Mouse (Mus musculus) adrenal gland, postnatal 25 days (tissue): ENCODE data around the gene Apol7e. TPM values are rescaled to one million over a fixed set of nuclear protein-coding genes. Genes with fewer than 3 reads are reported as not detected.
"Not testable (repeated sequence)": the region's sequence is repeated elsewhere in the genome, so short reads cannot be mapped to it uniquely, and the experiment has no call there.

Experiments used
- DNase-seq: peaks from one replicate; pipeline ENCODE4 v3.0.0; 2021; ENCODE audit warnings: mixed read lengths
- long read RNA-seq: library from polyadenylated mRNA; stranded (forward); transcript quantifications from one replicate; pipeline ENCODE4 v2.0.0, GENCODE M21; 2021
- total RNA-seq: library from RNA; stranded (reverse); gene quantifications from 2 replicates; pipeline ENCODE4 v1.2.3, GENCODE M21; 2021

Gene Apol7e
- total RNA-seq, result not detected in 2 replicates
- long read RNA-seq, result 0 reads

DNA sequence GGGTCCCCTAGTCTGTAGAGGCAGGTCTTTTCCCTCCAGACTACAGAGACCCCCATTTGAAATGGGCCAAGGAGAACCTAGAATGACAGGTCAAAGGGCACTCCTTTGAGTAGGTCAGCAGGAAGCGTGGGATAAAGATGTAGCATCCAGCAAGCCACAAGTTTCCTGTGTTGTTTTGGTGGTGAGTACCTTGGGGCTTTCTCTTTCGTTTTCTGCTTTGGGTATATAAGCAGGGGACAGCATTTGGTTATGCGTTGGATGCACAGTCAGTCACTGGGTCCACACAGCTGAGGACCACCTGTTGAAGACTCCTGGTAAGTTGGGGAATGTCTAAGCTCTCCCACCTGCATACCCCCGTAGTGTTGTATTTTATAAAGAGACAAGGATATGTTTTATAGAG lies at the start of gene Apol7e:
TSS of gene Apol7e (plus strand) at position 202 of the 400 bp plus-strand sequence.
- DNase-seq, result not testable (repeated sequence)

DNA sequence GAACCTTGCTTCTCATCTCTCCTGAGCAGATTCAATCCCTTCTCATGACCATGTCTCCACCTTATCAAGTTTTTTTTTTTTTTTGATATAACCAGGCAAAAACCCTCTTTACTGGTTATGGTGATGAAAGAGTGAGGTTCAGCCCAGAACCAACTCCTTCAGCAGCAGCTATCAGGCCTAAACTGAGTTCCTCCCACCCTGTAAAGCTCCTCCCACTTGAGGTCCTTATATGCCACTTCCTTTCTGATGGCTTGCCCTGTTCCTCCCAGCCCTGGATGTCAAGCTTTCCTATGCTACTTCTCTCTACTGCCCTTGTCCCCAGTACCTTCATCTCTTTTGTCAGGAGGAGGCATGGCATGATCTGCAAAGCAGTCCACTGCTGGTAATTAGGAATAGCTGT lies 47.5 kb upstream of the Apol7e start:
- not testable (repeated sequence) for DNase-seq

DNA sequence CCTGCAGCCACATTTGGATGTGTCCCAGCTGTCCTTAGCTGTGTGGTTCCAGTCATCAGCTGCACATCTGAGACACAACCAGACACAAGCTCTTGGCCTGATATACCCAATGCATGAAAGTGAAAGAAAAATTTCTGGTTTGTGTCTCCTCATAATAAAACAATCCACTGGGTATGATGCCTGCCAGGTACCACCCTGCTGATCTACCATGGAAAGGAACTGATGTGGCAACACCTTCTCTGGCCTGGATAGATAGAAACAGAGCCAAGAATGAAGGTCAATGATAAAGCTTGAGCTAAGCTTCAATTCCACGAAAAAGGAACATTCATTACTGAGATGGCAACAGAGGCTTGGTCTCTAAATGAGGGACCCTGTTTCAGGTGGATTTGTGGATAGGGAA lies 38.9 kb upstream of the Apol7e start:
- not testable (repeated sequence) for DNase-seq

DNA sequence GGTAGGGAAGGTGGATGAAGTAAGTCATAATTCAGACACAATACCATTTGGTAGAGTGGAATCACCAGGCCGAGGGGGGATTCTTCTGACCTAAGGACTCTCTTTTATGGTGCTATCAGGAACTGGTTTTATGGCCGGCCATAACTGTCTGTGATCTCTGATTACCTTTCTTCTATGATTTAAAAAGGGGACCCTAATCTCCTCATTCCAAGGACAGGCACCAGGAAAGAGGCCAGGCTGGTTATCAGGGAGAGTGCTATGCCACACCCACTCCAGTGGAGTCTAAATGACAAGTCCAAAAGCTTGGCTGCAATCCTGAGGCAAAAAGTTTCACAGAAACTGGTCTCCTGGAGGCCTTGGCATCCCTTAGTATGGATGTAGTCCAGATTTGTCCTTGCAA lies 36.8 kb upstream of the Apol7e start:
- not testable (repeated sequence) for DNase-seq

DNA sequence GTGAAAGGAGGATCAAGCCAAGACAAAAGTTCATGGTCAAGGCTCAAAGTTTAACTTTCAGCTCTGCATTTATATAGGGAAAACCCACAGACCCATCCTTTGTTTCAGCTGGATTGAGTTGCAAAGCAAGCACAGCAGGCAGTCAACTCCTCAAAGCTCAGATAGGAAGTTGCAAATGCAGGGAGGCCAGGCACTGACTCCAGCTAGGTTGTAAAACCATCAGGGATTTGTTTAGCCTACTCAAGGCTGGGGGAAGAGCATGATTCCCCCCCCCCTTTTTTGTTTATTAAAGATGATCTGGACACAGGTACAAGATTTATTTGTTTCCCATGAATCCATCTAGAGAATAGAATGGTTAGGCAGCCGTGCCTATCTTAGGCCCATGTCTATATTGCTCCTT lies 24.6 kb upstream of the Apol7e start:
- DNase-seq, result not testable (repeated sequence)

DNA sequence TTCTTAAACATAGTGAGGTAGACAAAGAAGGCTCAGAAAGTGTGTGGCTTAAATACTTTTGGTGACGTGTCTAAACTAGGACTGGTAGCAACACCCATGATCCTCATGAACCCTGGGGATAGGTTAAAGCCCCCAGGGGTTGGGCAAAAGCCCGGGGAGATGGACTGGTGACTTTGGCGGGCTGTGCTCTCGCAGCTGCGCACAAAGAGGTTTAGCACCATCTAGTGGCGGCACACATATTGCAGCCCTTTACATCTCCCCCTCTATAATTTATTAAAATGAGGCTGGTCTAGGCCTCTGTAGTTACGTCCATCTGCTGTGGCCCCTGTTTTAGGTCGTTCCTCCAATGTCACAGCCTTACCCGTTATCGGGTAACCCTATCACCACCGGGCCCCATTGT lies 14.7 kb upstream of the Apol7e start:
- DNase-seq, result peak; percentile 44

DNA sequence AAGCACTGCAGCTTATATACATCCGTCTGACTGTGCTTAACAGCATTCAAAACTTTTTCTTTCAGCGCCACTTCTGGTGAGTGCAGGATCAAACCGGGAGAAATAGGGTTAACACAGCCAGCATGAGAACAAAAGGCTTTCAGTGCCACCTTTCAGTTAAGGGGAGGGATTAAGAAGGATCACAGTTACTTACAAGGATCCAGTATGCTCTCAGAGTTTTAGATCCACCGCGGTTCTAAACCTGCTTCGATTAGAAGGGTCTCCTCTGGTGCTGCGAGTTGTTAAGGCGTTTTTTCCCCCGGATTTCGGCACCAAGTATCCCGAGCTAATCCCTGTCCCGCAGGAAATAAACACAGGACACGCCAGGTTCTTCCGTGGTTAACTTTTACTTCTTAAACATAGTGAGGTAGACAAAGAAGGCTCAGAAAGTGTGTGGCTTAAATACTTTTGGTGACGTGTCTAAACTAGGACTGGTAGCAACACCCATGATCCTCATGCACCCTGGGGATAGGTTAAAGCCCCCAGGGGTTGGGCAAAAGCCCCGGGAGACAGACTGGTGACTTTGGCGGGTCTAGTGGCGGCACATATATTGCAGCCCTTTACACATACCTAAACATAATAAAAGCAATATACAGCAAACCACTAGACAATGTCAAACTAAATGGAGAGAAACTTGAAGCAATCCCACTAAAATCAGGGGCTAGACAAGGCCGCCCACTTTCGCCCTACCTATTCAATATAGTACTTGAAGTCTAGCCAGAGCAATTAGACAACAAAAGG lies 6.9 kb upstream of the Apol7e start:
- DNase-seq, result not testable (repeated sequence)

DNA sequence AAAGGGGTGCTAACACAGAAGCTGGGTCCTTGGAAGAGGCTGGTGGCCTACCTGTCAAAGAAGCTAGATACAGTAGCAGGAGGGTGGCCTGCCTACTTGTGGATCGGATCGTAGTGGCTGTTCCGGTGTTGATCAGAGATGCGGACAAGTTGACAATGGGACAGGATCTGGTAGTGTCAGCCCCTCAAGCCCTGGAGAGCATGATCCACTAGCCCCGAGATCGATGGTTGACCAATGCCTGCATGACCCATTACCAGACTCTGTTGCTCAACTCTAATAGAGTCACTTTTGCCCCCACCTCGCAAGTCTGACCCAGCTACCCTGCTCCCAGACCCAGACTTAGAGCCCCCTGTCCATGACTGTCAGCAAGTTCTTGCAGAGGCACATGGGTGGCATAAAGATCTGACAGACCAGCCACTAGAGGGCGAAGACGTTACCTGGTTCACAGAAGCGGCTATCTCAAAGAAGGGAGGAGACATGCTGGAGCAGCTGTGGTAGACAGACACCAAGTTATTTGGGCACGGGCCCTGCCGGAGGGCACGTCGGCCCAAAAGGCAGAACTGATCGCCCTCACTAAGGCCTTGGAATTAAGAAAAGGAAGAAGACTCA lies 3.9 kb upstream of the Apol7e start:
- DNase-seq, result peak; percentile 5

DNA sequence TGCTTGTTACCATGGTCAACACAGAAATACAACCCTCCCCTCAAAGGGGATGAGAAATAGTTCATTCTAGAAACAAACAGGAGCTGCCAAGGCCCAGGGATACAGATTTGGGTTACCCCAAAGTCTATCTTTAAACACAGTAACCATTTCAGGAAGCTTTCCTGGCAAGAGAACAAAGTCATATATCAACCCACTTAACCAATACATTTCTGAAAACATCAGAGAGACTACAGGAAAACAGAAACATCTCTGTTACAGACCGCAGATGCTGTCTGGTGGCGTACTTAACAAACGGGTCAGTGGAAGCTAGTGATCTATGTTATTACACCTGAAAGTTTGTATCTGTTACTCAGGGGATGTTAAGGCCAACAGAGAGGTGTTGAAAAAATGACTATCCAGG lies 6.6 kb downstream of the Apol7e start:
- not testable (repeated sequence) for DNase-seq

DNA sequence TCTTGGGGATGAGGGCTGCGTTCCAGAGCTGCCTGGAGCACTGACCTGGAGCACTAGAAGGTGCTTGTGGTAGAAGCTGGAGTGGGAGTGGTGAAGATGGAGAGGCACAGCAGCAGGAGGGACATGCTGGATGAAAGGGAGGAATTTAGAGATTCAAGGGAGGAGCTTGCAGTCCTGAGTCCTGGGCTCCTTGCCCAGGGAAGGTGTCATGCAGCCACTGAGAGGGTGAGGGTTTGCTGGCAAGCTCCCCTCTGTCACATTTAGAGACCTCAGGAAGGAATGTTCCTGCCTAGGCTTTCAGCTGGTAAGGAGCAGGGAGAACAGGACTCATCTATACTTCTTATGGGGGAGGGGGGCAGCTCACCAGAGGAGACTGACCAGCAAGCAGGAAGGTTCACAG lies 10.3 kb downstream of the Apol7e start:
- DNase-seq, result not testable (repeated sequence)

DNA sequence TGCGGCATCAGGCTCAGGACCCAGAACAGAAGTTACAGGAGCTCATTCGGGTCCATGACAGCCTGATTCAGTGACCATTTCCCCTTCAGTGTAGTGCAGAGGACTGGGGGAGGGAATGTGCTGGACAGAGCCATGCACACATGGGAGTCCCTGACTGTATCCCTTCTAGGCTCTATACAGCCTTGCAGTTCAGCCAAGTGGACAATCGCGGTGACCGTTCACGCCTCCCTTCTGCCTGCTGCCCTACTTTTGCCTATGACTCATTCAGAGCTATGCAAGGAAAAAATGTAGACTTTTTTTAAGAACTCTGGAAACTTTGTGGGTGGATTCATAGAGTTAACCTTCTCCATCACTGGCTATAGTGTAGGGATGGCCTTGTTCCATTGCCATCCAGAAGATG lies 19.6 kb downstream of the Apol7e start:
- not testable (repeated sequence) for DNase-seq

DNA sequence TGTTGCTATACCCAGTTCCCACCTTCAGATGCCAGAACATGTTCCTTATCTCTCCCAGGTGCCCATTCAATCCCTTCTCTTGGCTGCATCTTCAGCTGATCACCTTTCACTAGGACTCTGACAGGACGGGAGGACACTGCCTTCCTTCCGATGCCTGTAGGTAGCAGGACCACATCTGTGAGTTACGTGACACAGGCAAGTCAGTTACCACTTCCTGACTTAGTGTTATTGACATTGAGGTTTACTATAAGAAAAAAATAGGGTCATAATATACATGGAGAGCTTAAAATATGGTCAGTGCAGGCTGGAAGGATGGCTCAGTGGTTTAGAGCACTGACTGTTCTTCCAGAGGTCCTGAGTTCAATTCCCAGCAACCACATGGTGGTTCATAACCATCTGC lies 22.9 kb downstream of the Apol7e start:
- not testable (repeated sequence) for DNase-seq

DNA sequence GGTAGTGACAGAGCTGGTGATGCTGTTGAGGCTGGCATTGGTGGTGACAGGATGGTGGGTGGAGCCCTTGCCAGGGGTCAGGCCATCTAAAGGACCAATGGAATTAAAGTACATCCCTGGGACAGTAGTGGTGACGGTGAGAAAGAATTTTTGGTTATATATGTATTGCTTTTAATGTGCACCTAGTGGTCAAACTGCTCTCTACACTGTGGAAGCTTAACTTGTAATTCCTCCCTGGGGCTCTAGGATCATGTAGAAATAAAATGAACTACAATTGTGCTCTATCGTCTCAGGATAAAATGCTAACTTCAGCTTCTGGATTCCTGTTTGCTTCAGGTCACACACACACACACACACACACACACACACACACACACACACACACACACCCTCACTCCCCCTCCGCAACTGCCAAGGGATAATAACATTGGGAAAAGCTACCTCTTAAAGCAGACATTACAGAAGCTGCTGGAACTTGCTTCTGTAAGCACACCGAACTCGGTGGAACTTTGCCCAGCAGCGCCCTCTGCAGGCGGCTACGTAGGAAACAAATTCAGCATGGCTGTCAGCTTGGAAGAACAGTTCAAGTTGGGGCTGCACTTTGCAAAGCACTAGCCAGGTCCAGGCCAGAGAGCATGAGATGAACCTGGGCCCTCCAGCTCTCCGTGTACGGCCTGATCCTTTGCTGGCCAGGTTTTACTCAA lies 25.7 kb downstream of the Apol7e start:
- not testable (repeated sequence) for DNase-seq

DNA sequence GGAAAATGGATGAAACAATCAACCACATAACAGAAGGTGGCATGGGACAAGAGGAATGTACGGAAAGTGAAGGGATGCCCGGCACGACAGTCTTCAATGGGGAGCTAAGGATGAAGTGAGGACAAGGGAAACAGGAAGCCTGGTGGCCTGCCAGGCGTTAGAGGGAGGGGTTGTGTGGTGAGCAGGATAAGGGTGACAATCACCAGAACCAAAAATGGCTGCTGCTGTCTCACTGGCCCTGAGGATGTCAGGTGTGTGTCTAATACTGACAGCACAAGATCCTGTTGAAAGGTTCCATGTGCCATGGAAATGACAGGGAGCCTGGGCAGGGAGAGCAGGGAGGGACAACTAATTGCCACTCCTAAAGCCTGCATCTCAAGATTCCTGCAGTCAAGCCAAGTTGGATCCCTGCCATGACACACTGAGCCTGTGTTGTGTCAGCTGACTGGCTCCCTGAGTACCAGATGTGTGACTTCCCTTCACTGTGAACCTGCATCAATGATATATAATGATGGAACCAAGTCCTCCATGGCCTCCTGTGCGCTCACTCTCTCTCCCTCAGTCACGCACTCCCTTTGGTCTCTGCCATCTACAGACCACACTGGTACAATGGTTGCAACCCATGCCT lies 26.9 kb downstream of the Apol7e start:
- not testable (repeated sequence) for DNase-seq

DNA sequence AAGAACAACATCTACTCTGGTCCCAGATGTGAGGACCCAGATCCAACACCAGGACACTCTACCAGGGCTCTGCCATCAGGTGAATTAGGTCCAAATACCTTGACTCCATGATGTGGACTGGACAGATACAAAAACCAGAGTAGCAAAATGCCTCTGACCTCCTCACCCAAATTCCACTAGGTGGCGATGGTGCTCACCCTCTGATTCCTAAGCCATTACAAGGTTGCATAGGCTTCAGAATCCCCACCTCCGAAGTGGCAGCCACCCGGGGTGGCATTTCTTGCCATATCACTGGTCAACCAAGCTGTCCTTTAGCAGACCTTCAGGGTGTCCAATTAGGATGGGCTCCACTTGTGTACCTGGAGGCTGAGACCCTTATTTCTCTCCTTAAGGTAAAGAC lies 28.5 kb downstream of the Apol7e start:
- DNase-seq, result not testable (repeated sequence)

DNA sequence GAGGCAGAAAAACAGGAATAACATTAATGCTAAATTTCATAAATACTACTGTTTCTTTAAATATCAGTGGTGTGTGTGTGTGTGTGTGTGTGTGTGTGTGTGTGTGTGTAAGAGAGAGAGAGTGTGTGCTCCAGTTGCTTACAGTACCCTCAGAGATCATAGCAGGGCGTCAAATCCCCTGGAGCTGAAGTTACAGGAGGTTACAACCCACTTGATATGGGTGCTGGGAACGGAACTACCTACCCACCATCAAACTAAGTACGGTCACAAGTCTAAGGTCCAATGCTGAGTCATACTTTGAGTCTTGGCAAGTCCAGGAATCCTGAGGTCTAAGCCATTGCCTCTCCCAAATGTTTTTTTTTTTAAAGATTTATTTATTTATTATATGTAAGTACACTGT lies 29.1 kb downstream of the Apol7e start:
- not testable (repeated sequence) for DNase-seq

DNA sequence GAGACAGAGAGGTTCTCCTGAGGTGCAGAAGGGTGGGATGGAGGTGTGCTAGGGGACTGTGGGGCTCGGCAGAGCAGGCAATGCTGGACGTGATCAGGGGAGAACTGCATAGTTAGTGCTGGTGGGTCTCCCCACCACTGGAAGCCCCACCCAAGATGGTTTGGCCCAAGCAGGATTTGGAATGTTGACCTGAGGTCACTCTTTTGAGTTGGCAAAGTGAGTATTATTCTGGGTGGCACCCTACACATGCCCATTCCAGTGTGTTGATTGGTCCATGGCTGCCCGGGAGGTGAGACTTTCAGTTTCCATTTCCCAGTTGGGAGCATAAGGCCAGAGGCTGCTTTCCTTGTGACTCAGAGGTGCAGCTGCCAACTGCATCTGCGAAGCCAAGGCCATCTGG lies 30.1 kb downstream of the Apol7e start, which contains the start of gene Apol9b:
TSS of gene Apol9b (plus strand) at position 301 of the 400 bp plus-strand sequence.
- DNase-seq, result not testable (repeated sequence)

DNA sequence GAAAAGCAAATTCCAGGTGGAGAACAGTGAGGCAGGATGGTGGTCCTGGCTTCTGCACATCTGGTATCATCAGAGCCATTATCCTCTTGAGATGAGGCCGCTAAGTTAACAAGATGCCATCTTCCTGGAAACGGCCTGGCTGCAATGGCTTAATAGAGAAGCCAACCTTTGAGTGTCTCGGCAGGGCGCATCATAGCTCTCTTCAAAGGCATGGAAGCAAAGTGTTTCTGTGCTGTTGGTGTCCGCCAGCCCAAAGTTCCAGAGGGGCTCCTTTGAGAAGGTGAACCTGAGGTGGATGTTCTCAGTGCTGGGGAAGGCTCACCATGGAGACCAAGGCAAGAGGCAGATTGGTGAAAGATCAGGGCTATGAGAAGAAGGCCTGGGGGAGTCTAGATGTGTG lies 32.9 kb downstream of the Apol7e start:
- no peak for DNase-seq

DNA sequence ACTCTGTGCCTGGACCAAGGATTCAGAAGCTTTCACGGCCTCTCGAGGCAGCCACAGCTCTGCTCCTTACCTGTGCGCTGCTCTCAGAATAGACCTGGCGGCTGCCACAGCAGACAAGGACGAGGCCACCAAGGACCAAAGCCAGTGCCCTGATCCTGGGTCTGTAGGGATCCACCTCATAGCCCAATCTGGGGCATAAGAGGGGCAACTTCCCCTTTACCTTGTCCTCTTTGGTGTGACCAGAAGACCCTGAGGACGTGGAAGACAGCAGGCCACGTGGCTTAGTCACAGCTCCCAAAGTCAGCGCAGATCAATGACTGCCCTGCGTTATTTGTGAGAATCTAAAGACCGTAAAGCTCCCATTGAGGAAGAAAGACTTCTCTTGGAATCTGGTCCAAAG lies 34.2 kb downstream of the Apol7e start:
- not testable (repeated sequence) for DNase-seq

DNA sequence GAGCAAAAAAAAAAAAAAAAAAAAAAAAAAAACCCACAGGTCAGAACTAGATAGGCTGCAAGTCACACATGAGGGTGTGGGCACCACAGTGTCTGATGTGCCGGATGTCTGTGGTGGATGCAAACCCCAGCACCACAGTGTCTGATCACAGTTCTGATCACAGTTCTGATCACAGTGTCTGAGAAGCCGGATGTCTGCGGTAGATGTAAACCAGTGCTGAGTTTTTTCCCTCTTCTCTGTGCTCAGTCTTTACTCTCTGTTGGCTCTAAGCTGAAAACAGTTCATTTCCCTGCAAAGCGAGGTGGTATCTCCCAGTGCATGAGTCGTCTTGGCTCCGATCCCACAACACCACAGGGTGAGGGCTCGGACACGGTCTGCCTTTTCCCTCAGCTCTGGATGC lies 34.7 kb downstream of the Apol7e start:
- DNase-seq, result peak; percentile 47

DNA sequence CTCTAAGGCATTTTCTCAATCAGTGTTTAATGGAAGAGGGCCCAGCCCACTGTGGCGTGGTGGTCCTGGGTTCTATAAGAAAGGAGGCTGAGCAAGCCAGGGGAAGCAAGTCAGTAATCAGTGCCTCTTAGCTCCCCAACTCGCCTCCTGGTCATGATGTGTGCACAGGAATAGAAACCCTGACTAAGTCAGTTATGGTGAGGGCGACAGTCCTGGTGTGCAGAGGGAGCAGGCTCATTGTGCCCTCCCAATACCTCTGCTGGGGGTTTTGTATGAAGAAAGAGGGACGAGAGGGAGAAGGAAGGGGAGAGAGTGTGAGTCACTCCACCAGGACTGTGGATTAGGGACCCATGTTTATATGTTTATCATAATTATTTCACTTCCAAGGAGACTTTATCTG lies 35.2 kb downstream of the Apol7e start:
- not testable (repeated sequence) for DNase-seq

DNA sequence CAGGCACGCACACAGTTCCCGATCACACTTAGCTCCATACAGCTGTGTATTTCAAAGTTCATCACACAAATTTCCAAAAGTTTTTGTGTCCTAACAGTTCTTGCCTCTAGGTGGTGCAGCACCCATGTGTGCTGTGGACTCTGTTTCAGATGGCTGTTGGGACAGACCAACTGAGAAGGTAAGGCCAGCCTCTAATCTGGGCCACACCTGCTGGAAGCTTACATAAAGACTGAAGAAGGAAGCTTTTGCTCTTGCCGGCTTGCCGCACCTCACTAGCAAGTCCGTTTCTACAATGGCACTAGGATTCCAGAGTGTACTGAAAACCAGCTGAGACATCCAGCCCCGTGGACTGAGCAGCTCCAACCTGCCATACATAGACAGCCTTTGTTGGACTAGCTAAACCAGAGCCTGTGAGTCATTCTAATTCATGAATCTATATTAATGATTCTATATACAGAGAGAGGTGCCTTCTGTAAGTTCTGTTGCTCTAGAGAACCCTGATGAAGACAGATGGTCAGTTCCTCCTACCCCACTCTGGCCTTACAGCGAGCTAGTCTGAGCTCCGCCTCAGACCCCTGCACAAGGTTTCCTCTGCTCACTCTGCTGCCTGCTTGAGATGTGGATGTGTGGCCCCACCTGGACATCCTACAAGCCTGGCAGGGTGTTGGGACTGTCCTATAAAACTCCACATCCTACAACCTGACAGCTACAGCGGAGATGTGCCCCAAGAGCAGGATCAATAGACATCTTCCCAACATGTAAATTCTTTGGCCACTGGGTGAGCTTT lies 42.0 kb downstream of the Apol7e start:
- no peak for DNase-seq
